Mouse (Mus musculus) skeletal muscle tissue, adult 2 months (tissue): ENCODE results near the gene Exd1.

Experiments used
- DNase-seq: peaks from one replicate; pipeline ENCODE4 v3.0.0-alpha.2; 2012; ENCODE audit warnings: low read depth, low spot score

The Exd1 gene

GRCm38 (mm10) chr2:119547522-119548370 lies at the start of gene Exd1, which contains the start of gene Chp1:
Exd1 (minus strand) TSS chr2:119547627.
Chp1 (plus strand) TSS chr2:119547697.
- peak; percentile 98 for DNase-seq

GRCm38 (mm10) chr2:119596781-119597330 lies 49.4 kb upstream of the Exd1 start:
- no peak for DNase-seq

GRCm38 (mm10) chr2:119595308-119595707 lies 47.9 kb upstream of the Exd1 start:
- no peak for DNase-seq

- DNase-seq = peak; percentile 97
Measured at GRCm38 (mm10) chr2:119594113-119594981, 46.9 kb upstream of the Exd1 start.

- no peak for DNase-seq
Measured at GRCm38 (mm10) chr2:119593765-119594112, 46.3 kb upstream of the Exd1 start.

- DNase-seq = no peak
Measured at GRCm38 (mm10) chr2:119591247-119591646, 43.8 kb upstream of the Exd1 start.

- peak; percentile 40 for DNase-seq
Measured at GRCm38 (mm10) chr2:119587383-119587782, 40.0 kb upstream of the Exd1 start.

- no peak for DNase-seq
Measured at GRCm38 (mm10) chr2:119584282-119584681, 36.9 kb upstream of the Exd1 start.

- DNase-seq = no peak
Measured at GRCm38 (mm10) chr2:119583439-119583838, 36.0 kb upstream of the Exd1 start.

- DNase-seq = no peak
Measured at GRCm38 (mm10) chr2:119581571-119581970, 34.1 kb upstream of the Exd1 start.

- DNase-seq = no peak
Measured at GRCm38 (mm10) chr2:119572471-119572870, 25.0 kb upstream of the Exd1 start.

GRCm38 (mm10) chr2:119566182-119566855 lies 18.9 kb upstream of the Exd1 start:
- DNase-seq = no peak

GRCm38 (mm10) chr2:119565284-119565683 lies 17.9 kb upstream of the Exd1 start:
- no peak for DNase-seq

- no peak for DNase-seq
Measured at GRCm38 (mm10) chr2:119561794-119562193, 14.4 kb upstream of the Exd1 start.

GRCm38 (mm10) chr2:119558737-119559340 lies 11.4 kb upstream of the Exd1 start:
- no peak for DNase-seq

- no peak for DNase-seq
Measured at GRCm38 (mm10) chr2:119558039-119558438, 10.6 kb upstream of the Exd1 start.

GRCm38 (mm10) chr2:119549678-119550077 lies 2.3 kb upstream of the Exd1 start:
- DNase-seq = no peak

GRCm38 (mm10) chr2:119548691-119549090 lies 1.3 kb upstream of the Exd1 start:
- no peak for DNase-seq

GRCm38 (mm10) chr2:119548371-119548660 lies 889 bp upstream of the Exd1 start:
- DNase-seq = no peak

GRCm38 (mm10) chr2:119546848-119547521 lies 442 bp downstream of the Exd1 start:
- DNase-seq = peak; percentile 92

- DNase-seq = no peak
Measured at GRCm38 (mm10) chr2:119543656-119544055, 3.8 kb downstream of the Exd1 start.
